Mouse (Mus musculus): Measurements from ENCODE around the gene Birc6.

Birc6 gene

GRCm38 (mm10) chr17:74710731-74711130, 182.6 kb downstream of the Birc6 start:
- no peak for DNase-seq (ENCODE audit: low spot score)

GRCm38 (mm10) chr17:74711627-74712026, 183.5 kb downstream of the Birc6 start:
- no peak for DNase-seq (ENCODE audit: low spot score)

GRCm38 (mm10) chr17:74715128-74715527, 187.0 kb downstream of the Birc6 start:
- DNase-seq (ENCODE audit: low spot score) = no peak

GRCm38 (mm10) chr17:74715724-74716123, 187.6 kb downstream of the Birc6 start:
- DNase-seq (ENCODE audit: low spot score) = no peak

- DNase-seq (ENCODE audit: low spot score) = no peak
Observed at GRCm38 (mm10) chr17:74716643-74717042, 188.5 kb downstream of the Birc6 start.

GRCm38 (mm10) chr17:74717091-74717617, 189.1 kb downstream of the Birc6 start:
- no peak for DNase-seq (ENCODE audit: low spot score)

GRCm38 (mm10) chr17:74717618-74718151, 189.6 kb downstream of the Birc6 start, which contains the start of gene Ttc27:
Ttc27 (plus strand) TSS chr17:74717732.
- DNase-seq (ENCODE audit: low spot score) = peak; percentile 90

GRCm38 (mm10) chr17:74732872-74733271, 204.8 kb downstream of the Birc6 start:
- DNase-seq (ENCODE audit: low spot score) = no peak

- DNase-seq (ENCODE audit: low spot score) = no peak
Observed at GRCm38 (mm10) chr17:74735392-74735791, 207.3 kb downstream of the Birc6 start.

GRCm38 (mm10) chr17:74749659-74750058, 221.6 kb downstream of the Birc6 start:
- DNase-seq (ENCODE audit: low spot score) = no peak

- no peak for DNase-seq (ENCODE audit: low spot score)
Observed at GRCm38 (mm10) chr17:74751026-74751425, 222.9 kb downstream of the Birc6 start.
